Mouse (Mus musculus) limb, embryonic 15.5 days (tissue): ENCODE data around the gene Spag6l. TPM values are rescaled to one million over a fixed set of nuclear protein-coding genes. Genes with fewer than 3 reads are reported as not detected.
"Not testable (repeated sequence)": the region's sequence is repeated elsewhere in the genome, so short reads cannot be mapped to it uniquely, and the experiment has no call there.

Source experiments
- ATAC-seq: fragments of 200-750 bp; cut with Nextera tagmentation; 2 replicates; pipeline ENCODE4 v1.8.0; 2017; ENCODE audit warnings: low read depth, moderate TSS enrichment; ENCODE audit not compliant: insufficient number of reproducible peaks, low FRiP score, low TSS enrichment
- H3K27ac ChIP-seq: fragments of 300-500 bp; sonication (generic); 2 replicates; pipeline ENCODE4 v1.5.1; 2015; ENCODE audit warnings: moderate library complexity, mild to moderate bottlenecking, inconsistent platforms
- H3K27me3 ChIP-seq: fragments of 300-500 bp; sonication (generic); 2 replicates; pipeline ENCODE4 v1.6.1; 2015; ENCODE audit warnings: inconsistent platforms
- H3K36me3 ChIP-seq: fragments of 300-500 bp; sonication (generic); 2 replicates; pipeline ENCODE4 v1.6.1; 2015; ENCODE audit warnings: inconsistent platforms
- H3K4me1 ChIP-seq: fragments of 300-500 bp; sonication (generic); 2 replicates; pipeline ENCODE4 v1.6.1; 2015; ENCODE audit warnings: inconsistent platforms
- H3K4me2 ChIP-seq: fragments of 300-500 bp; sonication (generic); 2 replicates; pipeline ENCODE4 v1.6.1; 2015; ENCODE audit warnings: mild to moderate bottlenecking, inconsistent platforms
- H3K4me3 ChIP-seq: fragments of 300-500 bp; sonication (generic); 2 replicates; pipeline ENCODE4 v1.5.1; 2015; ENCODE audit warnings: mild to moderate bottlenecking, inconsistent platforms
- H3K9ac ChIP-seq: fragments of 300-500 bp; sonication (generic); 2 replicates; pipeline ENCODE4 v1.6.1; 2015; ENCODE audit warnings: inconsistent platforms
- H3K9me3 ChIP-seq: fragments of 300-500 bp; sonication (generic); 2 replicates; pipeline ENCODE4 v1.6.1; 2016; ENCODE audit warnings: inconsistent platforms
- WGBS: fragments of 180-500 bp; shearing (Covaris S2); methylation state at CpG from one replicate; pipeline ENCODE4 v1.1.7; 2015; 5-methylcytosine and 5-hydroxymethylcytosine counted together
- polyA plus RNA-seq: library from polyadenylated mRNA; unstranded; fragments of >200 nt; fragmentation: Nextera tagmentation; extraction: Ambion mirVana; gene quantifications from 2 replicates; pipeline ENCODE4 v1.2.1, GENCODE M21; 2015

Gene Spag6l
- not detected in 2 replicates for polyA plus RNA-seq

- Histone ChIP-seq H3K4me2 (peak within 1 kb of the TSS; percentile 72), H3K4me3 (peak within 1 kb of the TSS; percentile 34), H3K9me3 (no peaks in the 10 kb centered on the region), H3K27ac (no peak within 1 kb of the TSS), H3K9ac (no peak within 1 kb of the TSS), H3K36me3 (no peaks in the 10 kb centered on the region), H3K27me3 (no peaks in the 10 kb centered on the region), H3K4me1 (peaks cover 6% of the 10 kb centered on the region)
- peak; percentile 58 for ATAC-seq
- 5% methylated on average over 32 of the region's 33 CpGs for WGBS
Measured at GRCm38 (mm10) chr16:16828757-16829615, at the start of gene Spag6l. Gene Spag6l, minus strand, starts transcription at chr16:16829456.

DNA sequence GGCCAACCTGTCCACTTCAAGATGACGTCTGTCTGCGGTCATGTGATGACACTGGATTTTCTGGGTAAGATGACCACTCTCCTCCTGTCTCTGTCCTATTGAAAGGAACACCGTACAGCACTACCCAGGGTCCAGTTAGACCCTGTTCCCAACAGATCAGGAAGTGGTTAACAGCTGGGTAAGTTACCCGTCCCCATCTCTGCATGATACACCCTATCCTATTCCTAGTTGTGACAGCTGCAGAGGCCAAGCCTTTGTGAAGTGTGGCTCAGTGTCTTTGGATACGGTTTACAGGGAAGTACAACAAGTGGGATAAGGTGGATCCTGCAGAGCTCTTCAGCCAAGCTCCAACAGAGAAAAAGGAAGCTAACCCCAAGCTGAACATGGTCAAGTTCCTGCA is 49.8 kb upstream of the Spag6l start:
- no peak overlapping the region for H3K27ac ChIP-seq
- H3K4me2 ChIP-seq, result no peak overlapping the region
- H3K4me1 ChIP-seq, result no peaks in the 10 kb centered on the region
- peaks cover 89% of the 10 kb centered on the region for H3K36me3 ChIP-seq
- H3K4me3 ChIP-seq, result no peak overlapping the region
- no peak for ATAC-seq
- H3K27me3 ChIP-seq, result no peaks in the 10 kb centered on the region
- H3K9me3 ChIP-seq, result no peaks in the 10 kb centered on the region
- WGBS, result 87% methylated on average over 5 of the region's 5 CpGs
- no peak overlapping the region for H3K9ac ChIP-seq

DNA sequence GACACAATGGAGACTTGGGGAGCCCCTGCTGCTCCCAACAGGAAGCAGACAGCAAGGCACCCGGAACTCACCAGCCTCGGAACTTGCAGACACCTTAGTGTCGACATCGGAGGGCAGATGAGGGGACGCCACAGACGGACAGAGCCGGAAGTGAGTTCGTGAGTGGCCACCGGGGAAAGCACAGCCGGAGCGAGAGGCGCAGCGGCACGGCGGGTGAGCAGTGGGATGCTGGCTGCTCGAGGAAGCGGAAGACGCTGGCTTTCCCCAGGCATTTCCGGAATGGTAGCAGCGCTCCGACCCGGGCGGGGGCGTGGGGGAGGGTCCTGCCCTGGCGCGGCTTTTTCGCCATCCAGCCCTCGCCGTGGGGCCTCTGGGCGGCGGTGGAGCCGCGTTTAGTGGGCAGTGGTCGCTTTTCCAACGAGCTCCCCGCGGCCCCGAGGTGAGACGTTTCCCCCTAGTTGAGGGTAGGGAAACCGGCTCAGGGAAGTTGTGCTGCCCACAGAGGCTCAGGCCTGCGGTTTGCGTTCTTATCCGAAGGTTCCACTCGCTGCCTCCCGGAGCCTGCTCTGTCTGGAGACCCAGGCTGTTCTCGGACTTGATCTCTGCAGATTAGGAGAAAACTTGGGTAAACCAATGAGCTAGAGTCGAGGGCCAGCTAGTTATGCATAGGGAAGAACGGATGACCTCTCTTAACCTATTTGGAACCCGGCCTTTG is 41.5 kb upstream of the Spag6l start, which contains the start of the genes Top3b and Vpreb1:
Top3b (plus strand) TSS at position 120 of the 715 bp plus-strand sequence.
Vpreb1 (minus strand) TSS at position 227 of the 715 bp plus-strand sequence.
- H3K4me1 ChIP-seq, result 0 out of 2 replicates have a peak, but pooled peaks cover 8% of the 10 kb centered on the region
- H3K27ac ChIP-seq, result peak within 1 kb of the TSS; percentile 97
- H3K27me3 ChIP-seq, result no peaks in the 10 kb centered on the region
- H3K9me3 ChIP-seq, result no peaks in the 10 kb centered on the region
- peak within 1 kb of the TSS; percentile 59 for H3K4me2 ChIP-seq
- peak; percentile 93 for ATAC-seq
- peaks cover 15% of the 10 kb centered on the region for H3K36me3 ChIP-seq
- WGBS, result under 1% methylated on average over 49 of the region's 49 CpGs
- peak within 1 kb of the TSS; percentile 82 for H3K9ac ChIP-seq
- H3K4me3 ChIP-seq, result peak within 1 kb of the TSS; percentile 75

GRCm38 (mm10) chr16:16870241-16870616 is 41.0 kb upstream of the Spag6l start:
- H3K27me3 ChIP-seq, result no peaks in the 10 kb centered on the region
- H3K36me3 ChIP-seq, result peaks cover 12% of the 10 kb centered on the region
- WGBS, result 34% methylated on average over 7 of the region's 7 CpGs
- H3K4me1 ChIP-seq, result 0 out of 2 replicates have a peak, but pooled peaks cover 8% of the 10 kb centered on the region
- H3K9ac ChIP-seq, result no peak overlapping the region
- peak overlapping the region; percentile 59 for H3K4me2 ChIP-seq
- no peak for ATAC-seq
- peak overlapping the region; percentile 97 for H3K27ac ChIP-seq
- peak overlapping the region; percentile 75 for H3K4me3 ChIP-seq
- H3K9me3 ChIP-seq, result no peaks in the 10 kb centered on the region

DNA sequence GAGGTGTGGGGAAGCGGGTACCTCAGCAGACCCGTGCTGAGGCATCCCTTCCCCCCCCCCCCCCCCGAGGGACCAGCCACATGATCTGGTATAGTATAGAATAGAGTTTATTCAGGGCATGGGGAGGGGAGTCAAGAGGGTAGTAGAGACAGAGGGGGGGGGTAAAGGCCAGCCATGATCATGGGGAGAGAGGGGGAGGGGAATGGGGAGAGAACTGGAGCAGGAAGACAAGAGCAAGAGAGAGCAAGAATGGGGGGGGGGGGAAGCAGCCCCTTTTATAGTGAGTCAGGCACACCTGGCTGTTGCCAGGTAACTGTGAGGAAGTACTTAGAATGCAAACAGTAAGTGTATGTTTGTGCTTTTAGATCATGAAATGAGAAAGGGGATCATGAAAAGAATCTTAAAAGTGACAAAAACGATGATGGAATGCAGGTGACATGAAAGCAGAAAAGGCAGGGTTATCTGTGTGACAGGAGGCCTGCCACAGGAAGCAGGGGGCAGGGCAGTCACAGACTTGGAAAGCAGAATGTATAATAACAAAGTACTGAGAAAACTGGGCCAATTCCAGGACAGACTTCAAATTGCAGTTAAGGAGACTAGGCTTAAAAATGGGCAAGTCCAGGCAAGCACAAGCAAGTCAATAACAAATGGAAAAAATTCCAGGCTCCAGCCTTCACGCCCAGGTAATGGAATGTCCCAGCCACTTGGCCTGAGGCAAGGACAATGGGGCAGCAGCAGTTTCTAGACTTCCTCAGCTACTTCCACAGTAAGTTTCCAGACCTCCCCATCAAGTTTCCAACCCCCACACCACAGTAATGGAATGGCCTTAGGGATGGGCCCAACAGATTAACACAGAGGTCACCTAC is 36.7 kb upstream of the Spag6l start:
- Histone ChIP-seq H3K27ac (no peak overlapping the region), H3K4me3 (no peak overlapping the region), H3K9ac (no peak overlapping the region), H3K4me2 (no peak overlapping the region), H3K27me3 (no peaks in the 10 kb centered on the region), H3K36me3 (no peaks in the 10 kb centered on the region), H3K9me3 (no peaks in the 10 kb centered on the region), H3K4me1 (no peaks in the 10 kb centered on the region)
- WGBS, result 46% methylated on average over 4 of the region's 5 CpGs
- no peak for ATAC-seq

DNA sequence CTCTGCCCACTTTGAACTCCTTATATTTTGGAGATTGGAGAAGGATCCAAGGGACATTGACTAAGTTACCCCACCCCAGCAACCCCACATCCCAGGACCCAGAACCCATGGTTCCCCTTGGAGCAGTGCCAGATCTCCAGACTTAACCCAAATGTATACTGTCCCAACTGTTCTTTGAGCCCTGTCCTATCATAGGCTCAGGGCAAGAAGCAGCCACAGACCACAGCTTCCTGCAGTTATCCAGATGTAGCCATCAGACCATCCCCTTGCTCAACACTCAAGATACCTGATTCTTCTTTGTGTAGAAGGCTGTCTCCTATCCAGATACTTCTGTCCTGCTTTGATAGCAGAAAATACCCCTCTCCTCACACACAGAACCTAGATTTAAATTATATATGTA is 36.0 kb upstream of the Spag6l start:
- no peaks in the 10 kb centered on the region for H3K4me1 ChIP-seq
- no peak overlapping the region for H3K4me3 ChIP-seq
- H3K4me2 ChIP-seq, result no peak overlapping the region
- H3K36me3 ChIP-seq, result no peaks in the 10 kb centered on the region
- H3K27ac ChIP-seq, result no peak overlapping the region
- no peaks in the 10 kb centered on the region for H3K9me3 ChIP-seq
- H3K27me3 ChIP-seq, result no peaks in the 10 kb centered on the region
- no peak overlapping the region for H3K9ac ChIP-seq
- ATAC-seq, result no peak

GRCm38 (mm10) chr16:16863978-16864377 is 34.7 kb upstream of the Spag6l start, which contains the start of gene Igll1:
Gene Igll1, minus strand, starts transcription at chr16:16863985.
- Histone ChIP-seq H3K27ac (no peak within 1 kb of the TSS), H3K4me2 (no peak within 1 kb of the TSS), H3K27me3 (no peaks in the 10 kb centered on the region), H3K4me1 (no peaks in the 10 kb centered on the region), H3K9ac (no peak within 1 kb of the TSS), H3K9me3 (no peaks in the 10 kb centered on the region), H3K4me3 (no peak within 1 kb of the TSS), H3K36me3 (no peaks in the 10 kb centered on the region)
- no peak for ATAC-seq
- 81% methylated on average over 2 of the region's 2 CpGs for WGBS

DNA sequence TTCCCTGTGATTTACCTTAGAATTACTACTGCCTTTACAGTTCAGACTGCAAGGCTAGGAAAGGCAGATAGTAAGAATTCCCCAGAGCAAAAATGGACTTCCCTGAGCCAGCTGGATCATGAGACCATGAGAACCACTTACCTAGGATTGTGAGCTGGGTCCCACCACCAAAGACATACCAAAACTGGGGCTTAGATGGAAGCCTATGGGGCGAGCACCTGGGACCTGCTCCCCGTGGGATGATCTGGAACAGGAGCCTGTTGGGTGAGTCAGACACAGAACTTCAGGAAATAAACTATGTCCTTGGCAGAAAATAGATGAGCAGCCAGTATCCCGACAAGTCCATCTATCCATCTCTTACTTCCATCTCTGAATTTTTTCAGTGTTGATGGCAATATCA is 33.0 kb upstream of the Spag6l start:
- WGBS, result 84% methylated on average over 3 of the region's 3 CpGs
- H3K36me3 ChIP-seq, result no peaks in the 10 kb centered on the region
- H3K9ac ChIP-seq, result no peak overlapping the region
- ATAC-seq, result no peak
- H3K9me3 ChIP-seq, result no peaks in the 10 kb centered on the region
- no peak overlapping the region for H3K27ac ChIP-seq
- H3K4me2 ChIP-seq, result no peak overlapping the region
- H3K4me3 ChIP-seq, result no peak overlapping the region
- H3K4me1 ChIP-seq, result no peaks in the 10 kb centered on the region
- H3K27me3 ChIP-seq, result no peaks in the 10 kb centered on the region

DNA sequence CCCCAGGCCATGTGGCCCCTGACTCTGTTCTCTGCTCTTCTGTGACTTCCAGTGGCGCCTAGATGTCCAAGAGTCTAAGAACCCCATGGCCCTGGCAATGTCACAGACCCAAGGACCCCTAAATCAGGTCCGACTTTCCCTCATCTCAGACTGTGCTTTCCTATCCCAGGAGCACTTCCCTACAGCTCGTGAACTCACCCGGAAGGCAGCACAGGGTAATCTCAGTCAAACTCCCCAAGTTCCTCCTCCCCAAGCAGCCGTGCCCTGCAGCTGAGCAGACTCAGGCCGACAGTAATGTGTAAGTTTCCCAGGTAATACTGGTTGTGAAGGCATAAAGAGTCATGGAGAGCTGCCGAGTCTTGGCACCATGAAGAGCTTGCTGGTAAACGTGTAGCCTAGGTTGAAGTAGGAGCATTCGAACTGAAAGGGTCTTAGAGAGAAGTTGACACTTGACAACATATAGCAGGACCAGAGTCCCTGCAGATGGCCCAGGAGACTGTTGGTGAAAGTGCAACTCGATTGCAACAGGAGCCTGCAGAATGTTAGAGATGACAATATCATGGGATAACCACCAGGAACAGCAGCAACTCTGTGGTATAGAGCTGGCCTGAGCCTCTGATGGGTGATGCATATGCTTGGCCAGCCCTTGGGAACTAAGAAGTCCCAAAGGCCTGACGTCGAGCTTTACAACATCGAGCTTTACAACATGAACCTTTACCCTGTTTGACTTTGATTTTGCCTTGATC is 27.6 kb upstream of the Spag6l start:
- Histone ChIP-seq H3K27me3 (no peaks in the 10 kb centered on the region), H3K36me3 (no peaks in the 10 kb centered on the region), H3K4me1 (no peaks in the 10 kb centered on the region), H3K4me3 (no peak overlapping the region), H3K9me3 (no peaks in the 10 kb centered on the region), H3K4me2 (no peak overlapping the region), H3K9ac (no peak overlapping the region), H3K27ac (no peak overlapping the region)
- ATAC-seq, result no peak
- WGBS, result 75% methylated on average over 13 of the region's 13 CpGs

- not testable (repeated sequence) for H3K27ac ChIP-seq, H3K36me3 ChIP-seq, H3K4me3 ChIP-seq, H3K9ac ChIP-seq, H3K4me2 ChIP-seq, H3K27me3 ChIP-seq, H3K4me1 ChIP-seq, H3K9me3 ChIP-seq, ATAC-seq
- WGBS, result 80% methylated on average over 9 of the region's 9 CpGs
Measured at GRCm38 (mm10) chr16:16856054-16856453, 26.8 kb upstream of the Spag6l start.

DNA sequence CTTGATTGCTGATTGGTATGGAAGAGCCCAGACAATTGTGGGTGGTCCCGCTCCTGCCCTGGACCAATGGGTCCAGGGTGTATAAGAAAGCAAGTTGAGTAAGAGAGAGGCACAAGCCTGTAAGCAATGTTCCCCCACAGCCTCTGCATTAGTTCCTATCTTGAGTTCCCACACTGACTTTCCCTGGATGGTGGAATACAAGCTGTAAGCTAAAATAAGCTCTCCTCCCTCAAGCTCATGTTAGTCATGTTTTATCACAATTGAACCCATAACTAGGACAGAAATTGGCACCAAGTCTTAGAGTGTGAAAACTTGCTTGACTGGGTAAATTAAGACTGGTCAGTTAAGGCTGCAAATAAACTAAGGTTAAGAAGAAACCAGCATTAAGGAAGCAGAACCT is 26.3 kb upstream of the Spag6l start:
- Histone ChIP-seq H3K27ac (no peak overlapping the region), H3K4me2 (no peak overlapping the region), H3K36me3 (no peaks in the 10 kb centered on the region), H3K27me3 (no peaks in the 10 kb centered on the region), H3K4me3 (no peak overlapping the region), H3K9me3 (no peaks in the 10 kb centered on the region), H3K9ac (no peak overlapping the region), H3K4me1 (no peaks in the 10 kb centered on the region)
- ATAC-seq, result no peak
- WGBS, result 90% methylated on average over 1 of the region's 1 CpGs
